Mouse (Mus musculus): ENCODE results near the gene Tmem170.

The Tmem170 gene

GRCm38 (mm10) chr8:111876355-111876948 is at the start of gene Tmem170:
Gene Tmem170 (minus strand): TSS chr8:111876750.
- DNase-seq (ENCODE audit: low read depth, low spot score) = peak; percentile 99

- DNase-seq (ENCODE audit: low read depth, low spot score) = no peak
Measured at GRCm38 (mm10) chr8:111924976-111925375, 48.4 kb upstream of the Tmem170 start.

- peak; percentile 91 for DNase-seq (ENCODE audit: low read depth, low spot score)
Measured at GRCm38 (mm10) chr8:111923383-111923804, 46.8 kb upstream of the Tmem170 start.

DNA sequence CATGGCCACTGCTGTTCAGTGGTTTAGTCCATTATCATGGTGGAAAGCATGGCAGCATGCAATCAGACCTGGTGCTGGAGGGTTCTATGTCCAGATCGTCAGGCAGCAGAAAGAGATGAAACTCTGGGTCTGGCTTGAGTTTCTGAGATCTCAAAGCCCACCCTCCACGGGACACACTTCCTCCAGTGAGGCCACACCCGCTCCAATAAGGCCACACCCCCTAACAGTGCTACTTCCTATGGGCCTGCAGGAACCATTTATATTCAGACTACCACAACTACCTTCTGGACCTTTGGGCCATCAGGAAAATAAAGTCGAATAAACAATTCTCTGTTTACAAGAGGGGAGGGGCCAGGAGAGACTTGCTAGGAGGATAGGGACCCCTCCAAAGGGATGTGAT is 44.4 kb upstream of the Tmem170 start:
- no peak for DNase-seq (ENCODE audit: low read depth, low spot score)

- DNase-seq (ENCODE audit: low read depth, low spot score) = no peak
Measured at GRCm38 (mm10) chr8:111919663-111920062, 43.1 kb upstream of the Tmem170 start.

DNA sequence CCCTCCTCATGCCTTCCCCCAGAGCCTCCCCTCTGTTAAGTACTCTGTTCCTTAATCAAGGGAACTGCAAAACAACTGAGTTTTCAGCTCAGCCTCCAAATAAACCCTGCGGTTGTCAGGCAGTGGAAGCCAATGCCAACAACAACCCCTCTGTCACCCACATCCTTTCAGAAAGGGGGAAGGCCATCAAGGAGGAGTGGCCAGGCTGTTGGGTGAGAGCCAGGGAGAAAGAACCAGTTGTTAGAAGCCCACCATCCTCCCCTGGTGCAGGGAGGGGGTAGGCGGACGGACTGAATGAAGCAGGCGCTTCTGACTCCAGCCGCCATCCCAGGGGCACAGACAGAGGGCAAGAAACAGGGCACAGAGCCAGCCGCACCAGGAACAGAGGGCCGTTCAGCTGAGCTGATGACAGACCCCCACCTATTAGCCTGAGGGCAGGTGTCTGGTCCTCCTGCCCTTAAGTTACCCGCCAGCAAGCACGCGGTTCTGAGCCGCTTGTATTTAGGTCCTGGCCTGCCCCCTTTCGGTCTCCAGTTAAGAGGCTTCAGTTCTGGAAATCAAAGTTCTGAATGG is 36.4 kb upstream of the Tmem170 start:
- DNase-seq (ENCODE audit: low read depth, low spot score) = peak; percentile 49

GRCm38 (mm10) chr8:111911572-111911971 is 35.0 kb upstream of the Tmem170 start:
- peak; percentile 85 for DNase-seq (ENCODE audit: low read depth, low spot score)

- peak; percentile 53 for DNase-seq (ENCODE audit: low read depth, low spot score)
Measured at GRCm38 (mm10) chr8:111909621-111910450, 33.3 kb upstream of the Tmem170 start, which contains the start of gene Chst5. Gene Chst5 (minus strand): TSS chr8:111910447.

- no peak for DNase-seq (ENCODE audit: low read depth, low spot score)
Measured at GRCm38 (mm10) chr8:111905500-111906121, 29.1 kb upstream of the Tmem170 start.

GRCm38 (mm10) chr8:111902080-111902479 is 25.5 kb upstream of the Tmem170 start:
- no peak for DNase-seq (ENCODE audit: low read depth, low spot score)

DNA sequence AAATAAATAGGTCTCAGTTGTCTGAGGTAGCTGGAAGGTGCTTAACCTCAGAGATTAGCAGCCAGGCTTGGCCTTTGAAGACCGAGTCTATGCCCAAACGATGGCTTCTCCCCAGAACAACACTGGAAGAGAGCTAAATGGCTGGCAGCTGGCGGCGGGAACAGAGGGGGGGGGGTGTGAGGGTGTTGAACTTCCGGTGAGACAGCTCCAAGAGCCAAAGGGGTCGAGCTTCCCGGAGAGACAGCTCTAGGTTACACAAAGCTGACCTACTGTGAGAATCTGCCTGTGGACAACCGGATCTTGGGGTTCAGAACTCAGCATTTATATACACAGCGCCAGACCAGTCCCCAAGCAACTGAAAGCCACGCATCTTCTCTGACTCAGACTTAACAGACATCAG is 22.0 kb upstream of the Tmem170 start:
- no peak for DNase-seq (ENCODE audit: low read depth, low spot score)

GRCm38 (mm10) chr8:111894955-111895354 is 18.4 kb upstream of the Tmem170 start:
- no peak for DNase-seq (ENCODE audit: low read depth, low spot score)

GRCm38 (mm10) chr8:111892615-111893014 is 16.1 kb upstream of the Tmem170 start:
- DNase-seq (ENCODE audit: low read depth, low spot score) = no peak

- no peak for DNase-seq (ENCODE audit: low read depth, low spot score)
Measured at GRCm38 (mm10) chr8:111891983-111892382, 15.4 kb upstream of the Tmem170 start.

GRCm38 (mm10) chr8:111890911-111891303 is 14.4 kb upstream of the Tmem170 start:
- DNase-seq (ENCODE audit: low read depth, low spot score) = no peak

GRCm38 (mm10) chr8:111889931-111890910 is 13.7 kb upstream of the Tmem170 start:
- peak; percentile 47 for DNase-seq (ENCODE audit: low read depth, low spot score)

DNA sequence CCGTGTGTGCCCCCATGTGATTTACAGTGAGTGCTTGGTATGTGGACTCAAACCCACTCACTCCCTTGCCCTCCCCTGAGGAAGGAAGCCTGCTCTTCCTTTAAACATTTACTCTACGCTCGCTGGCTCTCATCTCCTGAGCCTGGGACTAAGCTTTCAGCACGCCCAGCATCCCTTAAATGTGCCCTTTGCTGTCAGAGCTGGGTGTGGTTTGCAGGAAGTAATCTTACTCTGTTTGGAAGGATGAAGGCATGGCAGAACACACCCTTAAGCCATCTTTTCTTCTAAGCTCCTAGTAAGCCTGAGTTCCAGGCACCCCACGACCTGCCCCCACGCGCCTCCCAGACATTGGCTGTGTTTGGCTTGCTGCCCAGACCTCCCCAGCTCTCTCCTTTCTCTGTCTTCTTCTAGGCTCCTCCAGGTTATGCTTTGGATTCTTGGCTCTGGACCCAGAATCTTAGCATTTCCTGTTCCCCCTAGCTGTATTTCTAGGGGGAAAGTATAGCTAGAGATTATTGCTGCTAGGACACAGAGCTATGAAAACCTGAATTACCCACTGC is 11.6 kb upstream of the Tmem170 start:
- DNase-seq (ENCODE audit: low read depth, low spot score) = peak; percentile 40

DNA sequence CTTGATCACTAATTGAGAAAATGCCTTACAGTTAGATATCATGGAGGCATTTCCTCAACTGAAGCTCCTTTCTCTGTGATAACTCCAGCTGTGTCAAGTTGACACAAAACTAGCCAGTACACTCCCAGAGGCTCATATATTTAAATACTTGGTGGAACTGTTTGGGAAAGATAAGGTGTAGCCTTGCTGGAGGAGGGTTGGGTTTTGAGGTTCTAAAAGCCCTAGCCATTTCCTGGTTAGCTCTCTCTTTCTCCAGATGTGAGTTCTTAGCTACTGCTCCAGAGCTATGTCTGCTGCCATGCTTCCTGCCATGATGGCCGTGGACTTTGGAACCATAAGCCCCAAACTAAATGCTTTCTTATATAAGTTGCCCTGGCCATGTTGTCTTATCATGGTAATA is 10.9 kb upstream of the Tmem170 start:
- no peak for DNase-seq (ENCODE audit: low read depth, low spot score)

DNA sequence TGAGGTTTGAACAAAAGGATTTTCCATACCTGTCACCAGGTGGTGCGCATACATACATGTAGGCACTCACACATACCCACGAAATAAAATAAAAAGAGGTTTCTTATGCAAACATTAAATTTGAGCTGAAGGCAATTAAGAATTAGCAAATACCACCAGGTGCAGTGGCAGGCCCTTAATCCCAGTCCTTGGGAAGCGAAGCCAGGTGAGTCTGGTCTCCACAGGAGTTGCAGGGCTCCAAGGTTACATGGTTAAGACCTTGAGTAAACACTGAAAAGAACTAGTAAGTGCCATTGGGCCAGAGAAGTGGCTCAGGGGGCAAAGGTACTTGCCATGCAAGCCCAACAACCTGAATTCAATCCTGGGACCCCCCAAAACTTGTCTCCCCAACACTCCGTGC is 7.1 kb upstream of the Tmem170 start:
- no peak for DNase-seq (ENCODE audit: low read depth, low spot score)

DNA sequence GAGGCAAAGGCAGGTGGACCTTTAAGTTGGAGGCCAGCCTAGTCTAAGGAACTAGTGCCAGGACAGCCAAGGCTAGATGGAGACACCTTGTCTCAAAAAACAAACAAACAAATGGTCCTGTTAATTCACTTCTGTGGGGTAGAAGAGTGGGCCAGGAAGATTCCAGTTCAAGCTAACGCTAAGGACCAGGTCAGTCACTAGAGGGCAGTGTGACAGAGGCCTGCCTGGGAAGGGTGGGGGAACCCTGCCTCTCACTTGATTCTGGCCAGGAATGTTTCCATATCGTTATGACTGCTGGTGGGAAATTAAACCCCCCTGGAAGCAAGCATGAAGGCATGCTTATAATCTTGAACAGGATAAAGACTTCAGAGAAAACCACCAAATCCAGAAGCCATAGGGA is 5.0 kb upstream of the Tmem170 start:
- peak; percentile 79 for DNase-seq (ENCODE audit: low read depth, low spot score)

- DNase-seq (ENCODE audit: low read depth, low spot score) = no peak
Measured at GRCm38 (mm10) chr8:111877711-111878110, 1.2 kb upstream of the Tmem170 start.
